Mouse (Mus musculus) adrenal gland, postnatal 4 days (tissue): ENCODE data around the gene Lbh. TPM values are rescaled to one million over a fixed set of nuclear protein-coding genes. Genes with fewer than 3 reads are reported as not detected.

ENCODE experiments used
- DNase-seq, 2 experiments: peaks; one replicate each; pipeline ENCODE4 v3.0.0; 2021 to 2022; ENCODE audit warnings: low spot score in 2 of 2, mixed read lengths in 2 of 2
- total RNA-seq, 2 experiments: library from RNA; stranded (reverse); gene quantifications; 2 replicates each; pipeline ENCODE4 v1.2.3; 2021

The Lbh gene
- total RNA-seq, 2 experiments from 2014 or later, result 69.9 to 88.9 TPM

DNA sequence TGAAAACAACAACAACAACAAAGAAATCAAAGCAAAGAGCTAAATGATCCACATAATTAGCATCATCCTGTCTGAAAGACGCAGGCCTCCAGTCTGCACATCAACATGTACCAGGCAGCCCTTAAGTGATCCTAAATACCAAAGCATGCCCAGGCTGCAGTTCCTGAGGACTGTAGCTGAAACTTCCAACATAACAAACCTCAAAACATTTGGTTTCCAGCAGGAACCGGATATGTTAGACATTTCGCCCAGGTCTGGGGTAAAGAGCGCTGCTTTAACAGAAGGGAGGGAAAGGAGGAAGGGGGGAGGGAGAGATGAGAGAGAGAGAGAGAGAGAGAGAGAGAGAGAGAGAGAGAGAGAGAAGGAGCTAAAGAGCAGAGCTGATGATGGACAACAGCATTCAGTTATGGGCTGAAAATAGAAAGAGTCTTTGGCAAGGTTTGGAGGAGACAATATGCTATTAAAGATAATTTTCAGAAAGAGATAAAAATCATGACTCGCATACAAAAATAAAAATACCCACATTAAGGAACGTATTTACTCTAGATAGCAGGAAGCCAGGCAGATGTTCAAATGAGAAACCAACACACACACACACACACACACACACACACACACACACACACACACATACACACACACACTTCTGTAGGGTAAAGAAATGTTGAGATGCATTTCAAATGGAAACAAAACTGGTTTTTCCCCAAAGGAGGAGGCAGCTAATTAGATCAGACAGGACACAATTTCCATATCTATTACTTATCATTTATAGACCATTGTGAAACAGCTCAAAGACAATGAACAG lies 49.5 kb downstream of the Lbh start:
- no peak for DNase-seq

DNA sequence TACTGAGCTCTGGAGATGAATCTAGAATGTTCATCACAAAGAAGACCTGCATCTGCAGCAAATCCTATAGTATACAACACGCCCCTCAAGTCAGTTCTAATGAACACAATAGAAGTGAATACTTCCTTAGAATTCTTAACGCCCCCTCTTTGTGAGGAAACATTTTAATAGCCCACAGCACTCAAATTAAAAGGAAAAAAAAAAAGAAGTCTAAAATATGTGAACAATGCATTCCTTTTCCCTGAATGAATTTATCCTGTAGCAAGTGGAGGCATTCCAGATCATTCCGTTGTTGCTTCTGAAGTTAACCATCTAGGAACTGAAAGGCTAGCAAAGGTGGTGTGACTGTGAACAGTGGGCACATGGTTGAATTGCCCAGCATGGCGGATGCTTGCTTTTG lies 50.6 kb downstream of the Lbh start:
- DNase-seq, result no peak

DNA sequence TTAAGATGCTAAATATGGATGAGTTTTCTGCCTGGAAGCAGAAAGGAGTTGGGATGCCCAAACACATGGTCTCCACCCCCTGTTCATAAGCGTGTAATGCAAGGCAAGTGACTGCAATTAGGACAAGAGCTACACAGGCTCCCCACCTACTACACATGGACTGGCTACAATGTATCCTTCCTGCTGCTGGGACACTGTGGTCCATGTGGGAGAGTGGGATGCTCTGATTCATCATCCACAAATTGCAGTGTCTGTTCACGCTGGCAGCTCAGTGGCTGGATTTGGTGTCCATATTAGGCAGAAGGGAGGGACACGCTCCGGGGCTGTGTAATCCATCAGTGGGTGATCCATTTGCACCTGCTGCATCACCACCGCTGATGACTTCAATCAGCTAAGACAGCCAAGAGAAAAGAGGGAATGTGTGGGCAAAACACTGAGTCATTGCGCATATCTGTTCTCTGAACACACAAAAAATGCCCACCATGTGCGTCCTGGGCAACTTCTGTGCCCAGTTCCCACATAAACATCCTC lies 52.6 kb downstream of the Lbh start:
- no peak for DNase-seq

DNA sequence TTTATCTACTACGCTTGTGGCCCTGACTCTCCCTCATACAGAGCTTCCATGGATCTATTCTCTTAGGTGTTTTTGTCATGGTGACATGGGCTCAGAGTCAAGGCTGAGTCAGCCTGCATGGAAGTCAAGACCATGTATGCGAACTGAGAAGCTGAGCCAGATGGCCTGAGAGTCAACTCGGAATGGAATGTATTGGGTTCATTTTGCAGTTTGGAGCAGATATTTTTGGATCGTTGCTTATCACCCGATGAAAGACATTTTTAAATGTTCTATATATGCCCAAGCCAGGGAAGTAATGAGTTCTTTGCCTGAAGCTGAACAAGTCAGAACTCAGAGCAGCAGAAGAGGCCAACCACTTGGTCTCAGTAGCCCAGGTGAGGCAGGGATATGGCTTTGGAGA lies 54.9 kb downstream of the Lbh start:
- DNase-seq, result no peak

DNA sequence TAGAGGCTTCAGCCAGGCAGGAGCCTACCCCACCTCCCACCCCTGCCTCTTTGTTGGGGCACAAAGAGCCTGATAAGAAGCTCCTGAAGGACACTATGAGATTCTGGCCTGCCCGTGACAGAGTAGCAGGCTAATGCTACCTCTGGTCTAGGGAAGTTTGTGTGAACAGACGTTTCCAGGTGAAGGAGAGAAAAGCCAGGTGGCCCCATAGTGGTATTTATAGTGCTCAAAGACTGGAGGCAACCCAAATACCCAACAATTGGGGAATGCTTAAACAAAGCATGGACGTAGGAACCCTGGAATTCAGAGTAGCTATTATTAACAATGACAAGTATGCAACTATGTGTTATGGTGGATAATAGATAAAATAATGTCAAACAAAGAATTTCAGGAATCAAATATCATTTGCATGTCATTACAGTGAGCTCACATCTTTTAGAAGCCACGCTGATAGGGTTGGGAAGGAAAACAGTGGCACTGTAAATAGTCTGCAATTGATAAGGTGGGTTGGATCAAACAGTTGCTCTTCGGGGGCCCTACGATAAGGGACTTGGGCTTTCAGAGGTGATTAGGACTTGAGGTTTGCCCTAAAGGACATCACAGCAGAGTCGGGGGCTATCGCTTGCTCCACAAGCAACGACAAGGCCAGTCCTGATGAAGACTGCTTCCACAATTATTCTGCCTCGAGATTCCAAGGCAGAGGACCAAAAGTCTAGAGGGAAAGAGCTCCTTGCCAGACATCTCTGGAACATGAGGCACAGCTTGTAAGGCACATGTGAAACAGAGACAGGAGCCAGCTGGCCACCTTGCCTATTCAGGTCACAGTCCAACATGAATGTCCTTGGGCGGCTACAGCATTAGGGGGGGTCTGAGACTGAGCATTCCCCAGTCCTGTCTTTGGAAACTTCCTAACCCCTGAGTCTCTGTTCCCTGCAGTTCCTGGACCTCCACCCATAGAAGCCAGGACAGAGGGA lies 58.4 kb downstream of the Lbh start:
- DNase-seq, result no peak

DNA sequence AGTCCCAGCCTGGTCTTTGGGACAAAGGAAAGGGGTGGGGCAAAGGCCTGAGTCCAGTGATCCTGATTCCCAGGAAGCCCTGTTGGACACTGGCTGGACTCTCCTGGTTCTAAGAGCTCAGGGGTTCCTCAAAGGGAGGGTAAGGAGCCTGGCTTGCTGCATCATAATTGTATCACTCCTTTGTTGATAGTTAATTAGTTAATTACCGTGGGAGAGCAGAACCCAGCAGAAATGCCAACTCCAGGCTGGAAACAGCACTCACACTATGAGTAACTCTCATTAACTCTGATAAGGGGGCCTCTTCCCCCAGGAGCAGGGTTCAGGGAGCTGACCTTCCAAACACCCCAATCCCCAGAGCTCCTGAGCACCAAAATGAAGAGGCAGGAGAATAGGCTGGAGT lies 59.5 kb downstream of the Lbh start:
- DNase-seq, result no peak

DNA sequence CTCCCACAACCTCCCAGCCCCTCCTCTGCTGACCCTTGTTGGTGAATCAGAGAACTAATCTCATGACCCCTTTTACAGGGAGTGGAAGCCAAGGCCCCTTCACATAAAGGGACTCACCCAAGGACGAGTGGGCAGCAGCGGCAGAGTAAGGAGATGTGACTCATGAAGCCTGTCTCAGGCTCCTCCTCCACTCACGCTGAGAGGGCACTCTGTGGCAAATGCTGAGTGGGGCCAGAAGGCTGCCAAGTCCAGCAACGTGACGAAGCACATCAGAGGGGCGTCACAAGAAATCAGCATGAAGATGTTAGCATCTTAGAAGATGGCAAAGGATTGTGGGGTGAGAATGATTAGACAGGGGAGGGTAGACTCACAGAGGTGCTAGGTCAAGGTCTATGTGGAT lies 64.1 kb downstream of the Lbh start:
- DNase-seq, result peak in 1 of 2 experiments; percentile 6

DNA sequence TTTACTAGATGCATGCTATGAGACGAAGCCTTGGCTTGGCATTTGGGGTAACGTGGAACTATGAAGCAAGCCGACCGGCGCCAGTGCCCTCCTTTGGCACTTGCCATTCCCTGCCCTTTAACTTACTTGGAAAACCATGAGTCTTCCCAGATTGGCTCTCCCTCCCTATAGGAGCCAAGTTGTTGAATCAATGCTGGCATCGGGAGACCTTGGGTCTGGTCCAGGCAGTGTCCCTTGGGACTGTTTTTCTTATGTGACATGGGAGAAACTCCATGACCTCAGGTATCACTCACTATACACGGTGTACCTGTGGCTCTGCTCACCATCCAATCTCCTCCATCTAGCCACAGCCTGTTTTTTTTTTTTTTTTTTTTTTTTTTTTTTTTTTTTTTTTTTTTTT lies 65.4 kb downstream of the Lbh start:
- DNase-seq, result no peak

DNA sequence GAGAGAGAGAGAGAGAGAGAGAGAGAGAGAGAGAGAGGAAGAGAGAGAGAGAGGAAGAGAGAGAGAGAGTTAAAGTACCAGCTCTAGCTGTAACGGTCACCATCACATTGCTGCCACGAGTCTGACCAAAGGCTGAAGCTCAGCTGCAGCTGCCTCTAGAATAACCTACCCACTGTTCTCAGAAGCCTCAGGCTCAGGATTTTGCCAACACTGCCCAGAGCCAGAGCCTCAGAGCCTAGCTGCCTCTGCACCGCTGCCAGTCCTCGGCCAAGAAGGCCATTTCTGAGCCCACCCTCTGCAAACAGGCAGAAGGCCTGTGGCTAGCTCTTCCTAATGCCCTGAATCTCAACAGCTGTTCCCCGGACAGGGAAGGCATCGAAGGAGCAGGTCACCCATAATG lies 70.9 kb downstream of the Lbh start:
- DNase-seq, result no peak

Other genes starting within 250 kb of the Lbh start
- gene Ypel5, start 81.9 kb upstream of the Lbh start, total RNA-seq, result 10 to 100 TPM; 67.6 to 68.1 TPM
- gene Lclat1, start 189.7 kb downstream of the Lbh start, total RNA-seq, result 10 to 100 TPM; 37.7 to 41.4 TPM